Mouse (Mus musculus): ENCODE measurements around the gene Tmem72. TPM values are rescaled to one million over a fixed set of nuclear protein-coding genes. Genes with fewer than 3 reads are reported as not detected.

The Tmem72 gene
- polyA plus RNA-seq (2014; fragmentation: Nextera tagmentation; extraction: Ambion mirVana), result 0.07 and 0.11 TPM in 2 replicates

DNA sequence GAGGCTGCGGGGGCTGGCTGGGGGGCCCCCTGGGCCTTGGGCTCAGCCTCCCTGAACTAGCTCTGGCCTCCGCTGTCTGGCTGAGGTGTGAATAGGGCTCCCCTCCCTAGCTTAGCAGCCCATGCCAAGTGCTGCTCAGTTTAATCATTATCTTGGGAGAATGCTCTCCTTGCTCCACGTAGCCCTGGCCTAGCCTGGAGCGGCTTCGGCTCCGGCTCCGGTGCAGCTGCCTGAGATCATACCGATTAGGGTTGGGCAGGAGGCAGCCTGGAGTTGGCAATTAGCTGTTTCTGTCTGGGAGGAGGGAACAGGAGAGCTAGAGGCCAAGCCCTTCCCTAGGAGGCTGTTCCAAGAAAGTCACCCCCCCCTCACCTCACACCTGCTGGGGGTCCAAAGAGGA is at the start of gene Tmem72:
Gene Tmem72 (minus strand): TSS at position 248 of the 400 bp plus-strand sequence.
- no peak within 1 kb of the TSS for H3K4me3 ChIP-seq (ENCODE audit: low read depth, low read length)
- no peak within 1 kb of the TSS for H3K27ac ChIP-seq (ENCODE audit: low read depth, low read length)
- no peaks in the 10 kb centered on the region for H3K4me1 ChIP-seq (replicated peaks; ENCODE audit: control insufficient read depth, insufficient read depth, low read length)
- H3K4me2 ChIP-seq (ENCODE audit: low read depth, low read length, severe bottlenecking), result no peak within 1 kb of the TSS
- WGBS, result 79% methylated on average over 8 of the region's 8 CpGs
- H3K9me3 ChIP-seq (ENCODE audit: control insufficient read depth, low read length), result no peaks in the 10 kb centered on the region
- H3K9ac ChIP-seq (ENCODE audit: low read length), result no peak within 1 kb of the TSS
- no peaks in the 10 kb centered on the region for H3K27me3 ChIP-seq (ENCODE audit: control insufficient read depth, insufficient read depth, low read length)
- ATAC-seq (replicated peaks; ENCODE audit: low FRiP score), result no peak
- DNase-seq (ENCODE audit: low spot score), result no peak
- H3K36me3 ChIP-seq (ENCODE audit: control insufficient read depth, insufficient read depth, low read length), result no peaks in the 10 kb centered on the region

DNA sequence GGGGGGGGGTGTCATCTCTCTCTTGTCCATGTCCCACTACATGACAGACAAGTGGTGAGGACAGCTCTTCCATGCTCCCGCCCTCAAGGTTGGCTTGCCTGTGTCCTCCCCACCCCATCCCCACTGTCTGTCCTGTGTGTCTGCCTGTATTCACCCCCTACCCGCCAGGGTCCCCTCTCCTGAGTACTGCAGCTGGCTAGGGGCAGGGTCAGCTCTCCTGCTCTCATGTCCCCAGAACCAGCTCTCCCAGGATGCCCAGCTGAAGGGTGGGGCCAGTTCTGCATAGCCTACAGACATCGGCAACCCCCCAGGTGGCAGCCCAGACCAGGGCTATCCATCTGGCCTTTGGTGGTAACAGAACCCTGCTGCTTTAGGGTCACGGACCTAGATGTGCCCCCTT is 47.8 kb upstream of the Tmem72 start:
- Histone ChIP-seq H3K36me3 (ENCODE audit: control insufficient read depth, insufficient read depth, low read length) (no peaks in the 10 kb centered on the region), H3K4me1 (replicated peaks; ENCODE audit: control insufficient read depth, insufficient read depth, low read length) (no peaks in the 10 kb centered on the region), H3K4me2 (ENCODE audit: low read depth, low read length, severe bottlenecking) (no peak overlapping the region), H3K27me3 (ENCODE audit: control insufficient read depth, insufficient read depth, low read length) (no peaks in the 10 kb centered on the region), H3K9me3 (ENCODE audit: control insufficient read depth, low read length) (no peaks in the 10 kb centered on the region), H3K27ac (ENCODE audit: low read depth, low read length) (no peak overlapping the region), H3K4me3 (ENCODE audit: low read depth, low read length) (no peak overlapping the region), H3K9ac (ENCODE audit: low read length) (no peak overlapping the region)
- ATAC-seq (replicated peaks; ENCODE audit: low FRiP score) (no peak), DNase-seq (ENCODE audit: low spot score) (no peak)
- WGBS, result 89% methylated on average over 4 of the region's 4 CpGs

- no peak overlapping the region for H3K4me3 ChIP-seq (ENCODE audit: low read depth, low read length)
- H3K9me3 ChIP-seq (ENCODE audit: control insufficient read depth, low read length), result no peaks in the 10 kb centered on the region
- H3K27ac ChIP-seq (ENCODE audit: low read depth, low read length), result no peak overlapping the region
- H3K4me2 ChIP-seq (ENCODE audit: low read depth, low read length, severe bottlenecking), result no peak overlapping the region
- no peaks in the 10 kb centered on the region for H3K36me3 ChIP-seq (ENCODE audit: control insufficient read depth, insufficient read depth, low read length)
- WGBS, result 43% methylated on average over 3 of the region's 3 CpGs
- H3K9ac ChIP-seq (ENCODE audit: low read length), result no peak overlapping the region
- no peaks in the 10 kb centered on the region for H3K4me1 ChIP-seq (replicated peaks; ENCODE audit: control insufficient read depth, insufficient read depth, low read length)
- ATAC-seq (replicated peaks; ENCODE audit: low FRiP score) (0 out of 2 replicates have a peak, but pooled peaks have one; percentile 33), DNase-seq (ENCODE audit: low spot score) (no peak)
- H3K27me3 ChIP-seq (ENCODE audit: control insufficient read depth, insufficient read depth, low read length), result no peaks in the 10 kb centered on the region
These were observed 45.6 kb upstream of the Tmem72 start for GRCm38 (mm10) chr6:116762333-116762732.

DNA sequence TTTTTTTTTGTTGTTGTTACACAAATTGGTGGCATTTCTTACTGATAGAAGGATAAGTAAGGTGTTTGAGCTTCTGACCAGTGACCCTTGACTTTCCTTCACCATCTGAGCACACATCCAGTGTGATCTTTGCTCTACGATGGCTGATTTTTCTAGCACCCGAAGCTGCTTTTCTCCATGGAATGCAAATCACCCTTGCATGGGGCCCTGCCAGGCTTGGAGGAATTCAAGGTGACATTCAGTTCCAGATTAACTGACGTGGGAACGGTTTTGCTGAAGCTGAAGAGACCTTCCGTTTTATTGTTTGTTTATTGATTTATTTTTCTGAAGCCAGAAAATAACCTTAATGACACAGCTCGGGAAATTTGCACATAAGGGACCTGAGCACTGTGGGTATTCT is 43.5 kb upstream of the Tmem72 start:
- no peak for DNase-seq (ENCODE audit: low spot score)
- Histone ChIP-seq H3K27me3 (ENCODE audit: control insufficient read depth, insufficient read depth, low read length) (no peaks in the 10 kb centered on the region), H3K4me2 (ENCODE audit: low read depth, low read length, severe bottlenecking) (no peak overlapping the region), H3K9ac (ENCODE audit: low read length) (no peak overlapping the region), H3K4me1 (replicated peaks; ENCODE audit: control insufficient read depth, insufficient read depth, low read length) (no peaks in the 10 kb centered on the region), H3K4me3 (ENCODE audit: low read depth, low read length) (no peak overlapping the region), H3K27ac (ENCODE audit: low read depth, low read length) (no peak overlapping the region), H3K9me3 (ENCODE audit: control insufficient read depth, low read length) (no peaks in the 10 kb centered on the region), H3K36me3 (ENCODE audit: control insufficient read depth, insufficient read depth, low read length) (no peaks in the 10 kb centered on the region)
- no peak for ATAC-seq (replicated peaks; ENCODE audit: low FRiP score)
- 85% methylated on average over 6 of the region's 6 CpGs for WGBS

DNA sequence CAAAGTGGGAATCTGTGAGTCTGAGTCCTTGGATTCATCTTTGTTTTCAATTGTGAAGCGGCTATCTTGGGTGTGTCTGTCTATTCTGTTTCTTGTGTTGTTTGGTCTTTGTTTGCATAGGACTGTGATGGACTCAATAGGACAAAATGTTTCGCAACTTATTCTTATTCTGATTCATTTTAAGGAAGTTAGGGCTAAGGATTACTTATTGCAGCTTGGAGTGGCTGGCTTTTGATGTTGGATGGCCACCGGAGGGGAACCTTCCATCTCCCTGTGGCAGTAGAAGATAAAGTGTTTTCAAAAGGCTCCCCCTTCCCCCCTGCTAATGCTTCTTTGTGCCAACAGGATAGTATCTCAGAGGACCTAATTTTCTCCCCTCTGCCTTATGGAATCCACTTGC is 39.7 kb upstream of the Tmem72 start:
- Histone ChIP-seq H3K27me3 (ENCODE audit: control insufficient read depth, insufficient read depth, low read length) (no peaks in the 10 kb centered on the region), H3K36me3 (ENCODE audit: control insufficient read depth, insufficient read depth, low read length) (no peaks in the 10 kb centered on the region), H3K4me3 (ENCODE audit: low read depth, low read length) (no peak overlapping the region), H3K9ac (ENCODE audit: low read length) (no peak overlapping the region), H3K4me2 (ENCODE audit: low read depth, low read length, severe bottlenecking) (no peak overlapping the region), H3K4me1 (replicated peaks; ENCODE audit: control insufficient read depth, insufficient read depth, low read length) (no peaks in the 10 kb centered on the region), H3K9me3 (ENCODE audit: control insufficient read depth, low read length) (no peaks in the 10 kb centered on the region), H3K27ac (ENCODE audit: low read depth, low read length) (no peak overlapping the region)
- WGBS, result 91% methylated on average over 3 of the region's 3 CpGs
- no peak for DNase-seq (ENCODE audit: low spot score)
- no peak for ATAC-seq (replicated peaks; ENCODE audit: low FRiP score)

- H3K9me3 ChIP-seq (ENCODE audit: control insufficient read depth, low read length), result no peaks in the 10 kb centered on the region
- ATAC-seq (replicated peaks; ENCODE audit: low FRiP score) (no peak), DNase-seq (ENCODE audit: low spot score) (no peak)
- no peak overlapping the region for H3K4me3 ChIP-seq (ENCODE audit: low read depth, low read length)
- no peaks in the 10 kb centered on the region for H3K27me3 ChIP-seq (ENCODE audit: control insufficient read depth, insufficient read depth, low read length)
- 78% methylated on average over 2 of the region's 2 CpGs for WGBS
- no peak overlapping the region for H3K9ac ChIP-seq (ENCODE audit: low read length)
- H3K27ac ChIP-seq (ENCODE audit: low read depth, low read length), result no peak overlapping the region
- H3K4me1 ChIP-seq (replicated peaks; ENCODE audit: control insufficient read depth, insufficient read depth, low read length), result no peaks in the 10 kb centered on the region
- no peak overlapping the region for H3K4me2 ChIP-seq (ENCODE audit: low read depth, low read length, severe bottlenecking)
- no peaks in the 10 kb centered on the region for H3K36me3 ChIP-seq (ENCODE audit: control insufficient read depth, insufficient read depth, low read length)
These were observed 21.3 kb upstream of the Tmem72 start for GRCm38 (mm10) chr6:116738046-116738445.

- 88% methylated on average over 5 of the region's 5 CpGs for WGBS
- ATAC-seq (replicated peaks; ENCODE audit: low FRiP score) (no peak), DNase-seq (ENCODE audit: low spot score) (no peak)
- H3K4me1 ChIP-seq (replicated peaks; ENCODE audit: control insufficient read depth, insufficient read depth, low read length), result no peaks in the 10 kb centered on the region
- no peak overlapping the region for H3K4me2 ChIP-seq (ENCODE audit: low read depth, low read length, severe bottlenecking)
- H3K4me3 ChIP-seq (ENCODE audit: low read depth, low read length), result no peak overlapping the region
- no peak overlapping the region for H3K27ac ChIP-seq (ENCODE audit: low read depth, low read length)
- H3K27me3 ChIP-seq (ENCODE audit: control insufficient read depth, insufficient read depth, low read length), result no peaks in the 10 kb centered on the region
- H3K9ac ChIP-seq (ENCODE audit: low read length), result no peak overlapping the region
- no peaks in the 10 kb centered on the region for H3K9me3 ChIP-seq (ENCODE audit: control insufficient read depth, low read length)
- no peaks in the 10 kb centered on the region for H3K36me3 ChIP-seq (ENCODE audit: control insufficient read depth, insufficient read depth, low read length)
These were observed 18.6 kb upstream of the Tmem72 start for GRCm38 (mm10) chr6:116735361-116735760.

GRCm38 (mm10) chr6:116733577-116733976 is 16.9 kb upstream of the Tmem72 start:
- no peaks in the 10 kb centered on the region for H3K27me3 ChIP-seq (ENCODE audit: control insufficient read depth, insufficient read depth, low read length)
- no peak overlapping the region for H3K27ac ChIP-seq (ENCODE audit: low read depth, low read length)
- DNase-seq (ENCODE audit: low spot score), result no peak
- no peak overlapping the region for H3K9ac ChIP-seq (ENCODE audit: low read length)
- no peaks in the 10 kb centered on the region for H3K4me1 ChIP-seq (replicated peaks; ENCODE audit: control insufficient read depth, insufficient read depth, low read length)
- ATAC-seq (replicated peaks; ENCODE audit: low FRiP score), result no peak
- 89% methylated on average over 4 of the region's 4 CpGs for WGBS
- H3K36me3 ChIP-seq (ENCODE audit: control insufficient read depth, insufficient read depth, low read length), result no peaks in the 10 kb centered on the region
- H3K9me3 ChIP-seq (ENCODE audit: control insufficient read depth, low read length), result no peaks in the 10 kb centered on the region
- no peak overlapping the region for H3K4me3 ChIP-seq (ENCODE audit: low read depth, low read length)
- no peak overlapping the region for H3K4me2 ChIP-seq (ENCODE audit: low read depth, low read length, severe bottlenecking)

DNA sequence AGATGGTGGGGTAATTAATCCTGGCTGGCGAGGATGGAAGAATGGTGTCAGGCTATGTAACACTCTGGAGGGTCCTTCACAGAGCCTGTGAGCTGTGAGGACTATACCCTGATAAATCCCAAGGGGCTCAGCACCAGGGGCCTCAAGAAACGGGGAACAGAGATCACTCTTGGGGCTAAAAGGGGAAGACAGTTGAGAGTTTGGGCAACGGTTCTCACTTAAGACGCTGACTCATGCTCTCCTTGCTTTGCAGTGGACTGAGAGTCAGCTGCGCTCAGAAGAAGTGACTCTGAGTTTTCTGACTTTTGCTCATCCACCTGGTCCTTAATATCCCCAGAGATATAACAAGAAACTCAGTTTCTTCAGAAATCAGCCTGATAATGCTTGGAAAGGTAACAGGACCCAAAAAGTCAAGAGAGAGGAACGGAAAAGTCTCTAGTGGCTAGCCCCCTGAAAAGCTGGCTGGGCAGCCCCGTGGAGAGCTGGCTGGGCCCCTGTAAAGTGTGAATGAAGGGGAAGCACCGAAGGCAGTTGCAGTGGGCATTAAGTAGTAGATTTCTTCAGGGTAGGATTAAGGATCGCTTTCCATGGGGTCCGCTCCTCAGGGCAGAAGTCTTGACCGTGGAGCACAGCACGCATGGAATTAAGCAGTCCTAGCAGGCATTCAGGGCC is 7.9 kb upstream of the Tmem72 start:
- Histone ChIP-seq H3K9ac (ENCODE audit: low read length) (no peak overlapping the region), H3K9me3 (ENCODE audit: control insufficient read depth, low read length) (no peaks in the 10 kb centered on the region), H3K4me3 (ENCODE audit: low read depth, low read length) (no peak overlapping the region), H3K36me3 (ENCODE audit: control insufficient read depth, insufficient read depth, low read length) (no peaks in the 10 kb centered on the region), H3K27me3 (ENCODE audit: control insufficient read depth, insufficient read depth, low read length) (no peaks in the 10 kb centered on the region), H3K4me1 (replicated peaks; ENCODE audit: control insufficient read depth, insufficient read depth, low read length) (no peaks in the 10 kb centered on the region), H3K4me2 (ENCODE audit: low read depth, low read length, severe bottlenecking) (no peak overlapping the region), H3K27ac (ENCODE audit: low read depth, low read length) (no peak overlapping the region)
- no peak for ATAC-seq (replicated peaks; ENCODE audit: low FRiP score)
- no peak for DNase-seq (ENCODE audit: low spot score)
- WGBS, result 82% methylated on average over 12 of the region's 12 CpGs
